Mouse (Mus musculus): ENCODE results near the gene Cdc14b. TPM values are rescaled to one million over a fixed set of nuclear protein-coding genes. Genes with fewer than 3 reads are reported as not detected.
A peak's percentile ranks its signal among the peaks of the same experiment; 100 is the strongest.

Cdc14b gene
- polyA plus RNA-seq, 1 experiment from 2014 or later, result 19.4 TPM

GRCm38 (mm10) chr13:64180888-64181287, 94.2 kb downstream of the Cdc14b start:
- peak; percentile 78 for TF ChIP-seq CTCF (IDR thresholded peaks at IDR 0.05)
- POLR2A ChIA-PET, result no interaction called here
- ATAC-seq (peak; percentile 69), DNase-seq (ENCODE audit: low read depth, low spot score) (no peak)
- CTCF ChIA-PET, result interaction anchor here (0.9 to 2.9 kb wide), 18 partner anchors 14 to 132 kb away, joined by 3 to 23 read pairs (median 4); partner anchors contain the start of genes Aaed1 and Habp4
- in situ Hi-C loops (cut with MboI; ENCODE audit: low pct_unique_long_range_greater_than_20kb), result loop anchor here (5.0 kb wide), 1 partner anchor 126 kb away; no protein-coding TSS in a partner anchor
- no peaks in the 10 kb centered on the region for H3K27me3 ChIP-seq

GRCm38 (mm10) chr13:64180300-64180699, 94.8 kb downstream of the Cdc14b start:
- no peak for DNase-seq (ENCODE audit: low read depth, low spot score)

GRCm38 (mm10) chr13:64178746-64179652, 96.1 kb downstream of the Cdc14b start:
- CTCF ChIA-PET, result interaction anchor here (0.6 to 2.9 kb wide), 12 partner anchors 11 to 127 kb away, joined by 3 to 19 read pairs (median 4); partner anchors contain the start of gene Habp4
- ATAC-seq (no peak), DNase-seq (ENCODE audit: low read depth, low spot score) (no peak)
- TF ChIP-seq CTCF (IDR thresholded peaks at IDR 0.05), result no peak
- in situ Hi-C loops (cut with MboI; ENCODE audit: low pct_unique_long_range_greater_than_20kb), result no loop called here
- POLR2A ChIA-PET, result interaction anchor here (0.5 to 1.0 kb wide), 2 partner anchors 17 to 237 kb away, joined by 3 read pairs; no protein-coding TSS in a partner anchor
- H3K27me3 ChIP-seq, result no peaks in the 10 kb centered on the region

More at GRCm38 (mm10) chr13:64180300-64180699, 94.8 kb downstream of the Cdc14b start:
- no peak for TF ChIP-seq CTCF (IDR thresholded peaks at IDR 0.05)
- CTCF ChIA-PET, result interaction anchor here (0.9 to 2.9 kb wide), 18 partner anchors 14 to 132 kb away, joined by 3 to 23 read pairs (median 4); partner anchors contain the start of genes Aaed1 and Habp4
- no peak for ATAC-seq
- in situ Hi-C loops (cut with MboI; ENCODE audit: low pct_unique_long_range_greater_than_20kb), result loop anchor here (5.0 kb wide), 1 partner anchor 127 kb away; no protein-coding TSS in a partner anchor
- POLR2A ChIA-PET, result no interaction called here
- no peaks in the 10 kb centered on the region for H3K27me3 ChIP-seq

GRCm38 (mm10) chr13:64178000-64178399, 97.1 kb downstream of the Cdc14b start:
- TF ChIP-seq CTCF (IDR thresholded peaks at IDR 0.05), result no peak
- in situ Hi-C loops (cut with MboI; ENCODE audit: low pct_unique_long_range_greater_than_20kb), result no loop called here
- DNase-seq (ENCODE audit: low read depth, low spot score), result no peak
- CTCF ChIA-PET, result interaction anchor here (1.1 to 1.4 kb wide), 3 partner anchors 12 to 113 kb away, joined by 3 to 4 read pairs (median 4); no protein-coding TSS in a partner anchor
- POLR2A ChIA-PET, result interaction anchor here (1.0 kb wide), 1 partner anchor 16 kb away, joined by 3 read pairs; no protein-coding TSS in a partner anchor
- no peak for ATAC-seq
- no peaks in the 10 kb centered on the region for H3K27me3 ChIP-seq

GRCm38 (mm10) chr13:64169746-64170145, 105.3 kb downstream of the Cdc14b start:
- POLR2A ChIA-PET, result no interaction called here
- DNase-seq (ENCODE audit: low read depth, low spot score) (no peak), ATAC-seq (no peak)
- no peak for TF ChIP-seq CTCF (IDR thresholded peaks at IDR 0.05)
- CTCF ChIA-PET, result no interaction called here
- H3K27me3 ChIP-seq, result no peaks in the 10 kb centered on the region
- in situ Hi-C loops (cut with MboI; ENCODE audit: low pct_unique_long_range_greater_than_20kb), result no loop called here

GRCm38 (mm10) chr13:64163147-64163715, 111.9 kb downstream of the Cdc14b start:
- ATAC-seq (no peak), DNase-seq (ENCODE audit: low read depth, low spot score) (no peak)
- CTCF ChIA-PET, result interaction anchor here (0.8 to 2.9 kb wide), 2 partner anchors 12 to 17 kb away, joined by 3 to 11 read pairs; no protein-coding TSS in a partner anchor
- no peak for TF ChIP-seq CTCF (IDR thresholded peaks at IDR 0.05)
- no peaks in the 10 kb centered on the region for H3K27me3 ChIP-seq
- in situ Hi-C loops (cut with MboI; ENCODE audit: low pct_unique_long_range_greater_than_20kb), result no loop called here
- POLR2A ChIA-PET, result interaction anchor here (0.5 kb wide), 1 partner anchor 48 kb away, joined by 6 read pairs; no protein-coding TSS in a partner anchor

- H3K27me3 ChIP-seq, result no peaks in the 10 kb centered on the region
- no peak for DNase-seq (ENCODE audit: low read depth, low spot score)
- ChIA-PET CTCF (interaction anchor here (0.8 to 2.9 kb wide), 2 partner anchors 11 to 18 kb away, joined by 3 to 11 read pairs; no protein-coding TSS in a partner anchor), POLR2A (interaction anchor here (0.5 to 1.0 kb wide), 2 partner anchors 16 to 49 kb away, joined by 3 to 6 read pairs; no protein-coding TSS in a partner anchor)
- ATAC-seq, result no peak
- in situ Hi-C loops (cut with MboI; ENCODE audit: low pct_unique_long_range_greater_than_20kb), result no loop called here
- TF ChIP-seq CTCF (IDR thresholded peaks at IDR 0.05), result no peak
Observed at GRCm38 (mm10) chr13:64162626-64163025, 112.5 kb downstream of the Cdc14b start.

- peak; percentile 48 for ATAC-seq
- ChIA-PET CTCF (interaction anchor here (2.9 kb wide), 1 partner anchor 18 kb away, joined by 11 read pairs; no protein-coding TSS in a partner anchor), POLR2A (interaction anchor here (1.0 kb wide), 1 partner anchor 16 kb away, joined by 3 read pairs; no protein-coding TSS in a partner anchor)
- TF ChIP-seq CTCF (IDR thresholded peaks at IDR 0.05), result no peak
- no peak for DNase-seq (ENCODE audit: low read depth, low spot score)
- no peaks in the 10 kb centered on the region for H3K27me3 ChIP-seq
- in situ Hi-C loops (cut with MboI; ENCODE audit: low pct_unique_long_range_greater_than_20kb), result no loop called here
Observed at GRCm38 (mm10) chr13:64161916-64162611, 113.0 kb downstream of the Cdc14b start.

- peak; percentile 79 for DNase-seq (ENCODE audit: low read depth, low spot score)
- TF ChIP-seq CTCF (IDR thresholded peaks at IDR 0.05), result no peak
- ChIA-PET CTCF (interaction anchor here (2.9 kb wide), 1 partner anchor 19 kb away, joined by 11 read pairs; no protein-coding TSS in a partner anchor), POLR2A (no interaction called here)
- H3K27me3 ChIP-seq, result no peaks in the 10 kb centered on the region
- in situ Hi-C loops (cut with MboI; ENCODE audit: low pct_unique_long_range_greater_than_20kb), result no loop called here
- ATAC-seq, result peak; percentile 99
Observed at GRCm38 (mm10) chr13:64161548-64161915, 113.6 kb downstream of the Cdc14b start, which contains the start of gene Habp4. Gene Habp4 (plus strand): TSS chr13:64161824.
